Mouse (Mus musculus) kidney, adult 2 months (tissue): ENCODE results near the gene Ceacam20.

ENCODE experiments used
- CTCF ChIP-seq: fragments of 200-500 bp; conservative IDR thresholded peaks from 2 replicates; pipeline ENCODE4 v1.5.1; 2011; ENCODE audit warnings: low read depth, mild to moderate bottlenecking, control low read depth, low read length, moderate library complexity, mixed read lengths; ENCODE audit not compliant: insufficient read depth, insufficient read length
- POLR2A ChIP-seq: fragments of 200-500 bp; IDR thresholded peaks from one replicate; pipeline ENCODE4 v1.6.1; 2011; ENCODE audit warnings: low read depth, low read length, control low read depth

DNA sequence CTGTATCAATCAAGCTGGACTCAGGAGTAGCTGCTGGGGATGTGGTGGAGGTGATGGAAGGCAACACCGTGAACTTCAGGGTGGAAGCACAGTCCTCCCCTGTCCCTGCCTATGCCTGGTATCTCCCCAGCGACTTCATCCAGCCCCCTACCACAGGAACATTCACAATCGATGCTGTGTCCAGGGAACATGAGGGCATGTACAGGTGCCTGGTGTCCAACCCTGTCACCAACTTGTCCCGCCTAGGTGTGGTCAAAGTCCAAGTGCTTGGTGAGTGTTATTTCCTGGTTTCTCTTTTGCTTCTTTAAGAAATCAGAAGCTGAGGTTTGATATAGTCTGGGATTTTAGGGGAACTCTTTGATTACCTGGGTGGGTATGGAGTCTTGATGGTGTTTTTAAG, 6.3 kb downstream of the Ceacam20 start:
- TF ChIP-seq POLR2A (no peak), CTCF (no peak)
